Mouse (Mus musculus) MEL (cell line): Measurements from ENCODE around the gene Dgcr8.
A peak's percentile ranks its signal among the peaks of the same experiment; 100 is the strongest.

Source experiments
- CTCF ChIP-seq, 3 experiments: IDR thresholded peaks in 2 of 3; conservative IDR thresholded peaks in 1 of 3; 2 replicates each; pipeline ENCODE4 v1.5.1; 2011 to 2012; ENCODE audit warnings: low read length in 3 of 3, low read depth in 2 of 3, mild to moderate bottlenecking in 2 of 3, improper control_type of control experiment in 1 of 3, inconsistent platforms in 1 of 3, mixed read lengths in 1 of 3, moderate library complexity in 1 of 3; ENCODE audit not compliant: control insufficient read depth in 1 of 3, insufficient read depth in 1 of 3, poor library complexity in 1 of 3, severe bottlenecking in 1 of 3
- EP300 ChIP-seq, 2 experiments: IDR thresholded peaks; 2 replicates each; pipeline ENCODE4 v1.6.1; 2011; ENCODE audit warnings: improper control_type of control experiment in 2 of 2, low read length in 2 of 2, low read depth in 1 of 2, mild to moderate bottlenecking in 1 of 2
- GABPA ChIP-seq: IDR thresholded peaks from 2 replicates; pipeline ENCODE4 v1.6.1; 2012; ENCODE audit warnings: low read depth, mild to moderate bottlenecking, inconsistent platforms, low read length, improper control_type of control experiment, moderate library complexity
- JUND ChIP-seq: IDR thresholded peaks from 2 replicates; pipeline ENCODE4 v1.6.1; 2011; ENCODE audit warnings: low read depth, mild to moderate bottlenecking, improper control_type of control experiment, low read length
- POLR2A ChIP-seq, 2 experiments: IDR thresholded peaks; 2 replicates each; pipeline ENCODE4 v1.6.1; 2011 to 2012; ENCODE audit warnings: low read length in 2 of 2, mild to moderate bottlenecking in 2 of 2, control low read depth in 1 of 2, improper control_type of control experiment in 1 of 2, low read depth in 1 of 2, moderate library complexity in 1 of 2; ENCODE audit not compliant: control insufficient read depth in 1 of 2, insufficient read depth in 1 of 2, poor library complexity in 1 of 2
- RAD21 ChIP-seq: IDR thresholded peaks from 2 replicates; pipeline ENCODE4 v1.6.1; 2011; ENCODE audit warnings: mild to moderate bottlenecking, low read depth, low read length, improper control_type of control experiment
- RCOR1 ChIP-seq: IDR thresholded peaks from 2 replicates; pipeline ENCODE4 v1.6.1; 2012; ENCODE audit warnings: low read depth, mild to moderate bottlenecking, inconsistent platforms, low read length, improper control_type of control experiment
- USF2 ChIP-seq, 2 experiments: IDR thresholded peaks; 2 replicates each; pipeline ENCODE4 v1.6.1; 2011 to 2012; ENCODE audit warnings: improper control_type of control experiment in 2 of 2, low read length in 2 of 2, borderline replicate concordance in 1 of 2, inconsistent platforms in 1 of 2, low read depth in 1 of 2, mild to moderate bottlenecking in 1 of 2; ENCODE audit not compliant: insufficient read depth in 1 of 2
- ZNF384 ChIP-seq: IDR thresholded peaks from 2 replicates; pipeline ENCODE4 v1.6.1; 2012; ENCODE audit warnings: low read depth, mild to moderate bottlenecking, inconsistent platforms, low read length, improper control_type of control experiment

- no peak for TF ChIP-seq GABPA
- TF ChIP-seq CTCF (IDR thresholded peaks at IDR 0.05 in 2 of 3, conservative IDR thresholded peaks at IDR 0.05 in 1 of 3; ENCODE audit: control insufficient read depth in 1 of 3, insufficient read depth in 1 of 3, low read depth in 2 of 3, low read length in 3 of 3, poor library complexity in 1 of 3, severe bottlenecking in 1 of 3) = no peak
- no peak for TF ChIP-seq EP300 (IDR thresholded peaks at IDR 0.05; ENCODE audit: low read depth in 1 of 2, low read length in 2 of 2)
- TF ChIP-seq RAD21 = no peak
- peak in 1 of 2 experiments; percentile 40; a peak in 1 of 4 replicates for TF ChIP-seq POLR2A (IDR thresholded peaks at IDR 0.05; ENCODE audit: control insufficient read depth in 1 of 2, insufficient read depth in 1 of 2, low read depth in 1 of 2, low read length in 2 of 2, poor library complexity in 1 of 2)
- TF ChIP-seq USF2 (IDR thresholded peaks at IDR 0.05; ENCODE audit: borderline replicate concordance in 1 of 2, insufficient read depth in 1 of 2, low read depth in 1 of 2, low read length in 2 of 2) = no peak
- TF ChIP-seq RCOR1 = no peak
- TF ChIP-seq ZNF384 = 0 out of 2 replicates have a peak, but pooled peaks have one; percentile 14
- no peak for TF ChIP-seq JUND
These were observed 54.2 kb downstream of the Dgcr8 start, which contains the start of gene Zdhhc8 for GRCm38 (mm10) chr16:18234671-18235388.
